In genomic region chr1:132915849-132916493, GRCm38 (mm10) we compare ENCODE assay signal across 15 mouse cellular contexts. TPM values are rescaled to one million over a fixed set of nuclear protein-coding genes. Genes with fewer than 3 reads are reported as not detected.
DNase-seq lines count a peak whose midpoint lies in the region; ATAC-seq and TF ChIP-seq lines count a peak whose summit lies in the region.
"Had no signal": no experiment of that assay in that cellular context is flagged by ENCODE, and none has a peak within 500 bp of the region (broad histone marks: within the 10 kb centered on the region; RNA-seq: fewer than 3 reads in every experiment).

No protein-coding gene starts in this region.

- intact Hi-C loops in left cerebral cortex, adult 2 months (cut with DNase I), result loop anchor here (1.0 to 2.0 kb wide), 2 partner anchors 23 to 35 kb away; partner anchors contain the start of gene Lrrn2

- no peak overlapping the region for H3K4me3 ChIP-seq in forebrain, embryonic 13.5 days
- H3K4me3 ChIP-seq in forebrain, embryonic 11.5 days (ENCODE audit: low read depth, low read length), result no peak overlapping the region
- H3K4me3 ChIP-seq in left cerebral cortex, adult 2 months, result no peak overlapping the region
- H3K4me3 ChIP-seq: limb, embryonic 12.5 days; stomach, embryonic 15.5 days had no signal

- no peak for DNase-seq in forebrain, embryonic 11.5 days (ENCODE audit: low spot score)
- DNase-seq in frontal cortex, postnatal 10 days (ENCODE audit: low spot score in 2 of 2), result peak; percentile 56 to 61
- peak; percentile 57 to 72 for DNase-seq in left cerebral cortex, adult 2 months (ENCODE audit: extremely low spot score in 1 of 2, low spot score in 2 of 2)
- DNase-seq in right cerebral cortex, postnatal 14 days, result peak; percentile 79
- no peak for DNase-seq in ovary, postnatal 14 days (ENCODE audit: low spot score)
- DNase-seq in adrenal gland, adult 18-20 months (ENCODE audit: low spot score in 2 of 2), result no peak
- DNase-seq in adrenal gland, adult 2 months, result no peak
- DNase-seq: heart, postnatal 36 days; lung, postnatal 4 days had no signal

- H3K27ac ChIP-seq in forebrain, embryonic 13.5 days, result 0 out of 2 replicates have a peak overlapping the region, but pooled peaks have one; percentile 25
- no peak overlapping the region for H3K27ac ChIP-seq in forebrain, embryonic 11.5 days (ENCODE audit: low read depth, low read length)
- peak overlapping the region; percentile 82 for H3K27ac ChIP-seq in left cerebral cortex, adult 2 months
- H3K27ac ChIP-seq: limb, embryonic 12.5 days; stomach, embryonic 15.5 days had no signal

- TF ChIP-seq CTCF in left cerebral cortex, adult 2 months (IDR thresholded peaks at IDR 0.05), result no peak

- H3K27me3 ChIP-seq in forebrain, embryonic 13.5 days, result no peaks in the 10 kb centered on the region
- H3K27me3 ChIP-seq in forebrain, embryonic 11.5 days (ENCODE audit: control insufficient read depth, insufficient read depth, low read length), result no peaks in the 10 kb centered on the region

- no peaks in the 10 kb centered on the region for H3K9me3 ChIP-seq in forebrain, embryonic 13.5 days (replicated peaks)
- no peaks in the 10 kb centered on the region for H3K9me3 ChIP-seq in forebrain, embryonic 11.5 days (ENCODE audit: control insufficient read depth, low read length)
- H3K9me3 ChIP-seq: limb, embryonic 12.5 days; stomach, embryonic 15.5 days had no signal

- 37% methylated on average over 6 of the region's 6 CpGs for WGBS in forebrain, embryonic 13.5 days
- 53% methylated on average over 6 of the region's 6 CpGs for WGBS in forebrain, embryonic 11.5 days

- H3K36me3 ChIP-seq in forebrain, embryonic 13.5 days (ENCODE audit: poor library complexity, severe bottlenecking), result no peaks in the 10 kb centered on the region
- H3K36me3 ChIP-seq in forebrain, embryonic 11.5 days (ENCODE audit: control insufficient read depth, insufficient read depth, low read length), result no peaks in the 10 kb centered on the region
- H3K36me3 ChIP-seq: limb, embryonic 12.5 days; stomach, embryonic 15.5 days had no signal

- peak; percentile 44 for ATAC-seq in forebrain, embryonic 13.5 days
- no peak for ATAC-seq in forebrain, embryonic 11.5 days (replicated peaks; ENCODE audit: low FRiP score)
- ATAC-seq: Patski had no signal

- H3K4me1 ChIP-seq in forebrain, embryonic 13.5 days, result peaks cover 46% of the 10 kb centered on the region
- H3K4me1 ChIP-seq in forebrain, embryonic 11.5 days (replicated peaks; ENCODE audit: control insufficient read depth, insufficient read depth, low read length), result peaks cover 13% of the 10 kb centered on the region

- no peak overlapping the region for H3K9ac ChIP-seq in forebrain, embryonic 13.5 days
- no peak overlapping the region for H3K9ac ChIP-seq in forebrain, embryonic 11.5 days (ENCODE audit: low read length)
- H3K9ac ChIP-seq: limb, embryonic 12.5 days; stomach, embryonic 15.5 days had no signal

- H3K4me2 ChIP-seq in forebrain, embryonic 13.5 days, result no peak overlapping the region
- H3K4me2 ChIP-seq in forebrain, embryonic 11.5 days (ENCODE audit: low read depth, low read length, severe bottlenecking), result no peak overlapping the region
- H3K4me2 ChIP-seq: limb, embryonic 12.5 days; stomach, embryonic 15.5 days had no signal

RNA-seq across cellular contexts. Expression of gene Lrrn2, which starts 35.9 kb away (rescaled TPM):
- 22.2 and 25.6 TPM in 2 replicates for polyA plus RNA-seq in forebrain, embryonic 13.5 days (2015; fragmentation: Nextera tagmentation; extraction: Ambion mirVana)
- 10.2 and 11.1 TPM in 2 replicates for polyA plus RNA-seq in forebrain, embryonic 11.5 days (2014; fragmentation: Nextera tagmentation; extraction: Ambion mirVana)
- 10 to 100 TPM; 91.8 to 99.9 TPM for total RNA-seq in left cerebral cortex, adult 2 months (2021)
- total RNA-seq in adrenal gland, adult 18-20 months (2021), result 1 to 10 TPM; 5.0 to 9.6 TPM
- total RNA-seq in adrenal gland, adult 2 months (2021), result 10 to 100 TPM in 1 of 2 experiments, 1 to 10 TPM in 1; 5.3 to 25.9 TPM
- polyA plus RNA-seq in adrenal gland, adult 2 months (2012; rRNA removed), result 15.4 and 18.2 TPM in 2 replicates
- total RNA-seq: common myeloid progenitor, adult 5-6 weeks; neutrophil, adult 5-6 weeks had no signal
- polyA plus RNA-seq: Patski had no signal

Comparison
In these comparisons a context has a peak if more than half of its experiments do, and no peak if none do; other contexts are left out.
1. DNase-seq: peak in frontal cortex, postnatal 10 days (2 of 2), left cerebral cortex, adult 2 months (2 of 2) and right cerebral cortex, postnatal 14 days (single experiment); none in forebrain, embryonic 11.5 days (single experiment), ovary, postnatal 14 days (single experiment), adrenal gland, adult 18-20 months (0 of 2) and adrenal gland, adult 2 months (single experiment).